Mouse (Mus musculus): Measurements from ENCODE around the gene Erich6b. TPM values are rescaled to one million over a fixed set of nuclear protein-coding genes. Genes with fewer than 3 reads are reported as not detected.

Erich6b gene
- polyA plus RNA-seq, 1 experiment from 2014 or later = 0.25 TPM

- no peak overlapping the region for H3K4me2 ChIP-seq (replicated peaks; ENCODE audit: low read depth, low read length)
- H3K9me3 ChIP-seq (ENCODE audit: low read length) = 0 out of 2 replicates have a peak, but pooled peaks cover 3% of the 10 kb centered on the region
- peaks cover 7% of the 10 kb centered on the region for H3K4me1 ChIP-seq (ENCODE audit: insufficient read depth, low read length)
- H3K36me3 ChIP-seq (ENCODE audit: insufficient read depth, low read length) = no peaks in the 10 kb centered on the region
- H3K27ac ChIP-seq (ENCODE audit: low read length) = no peak overlapping the region
- peak; percentile 55; the same call in 1 of the 2 replicates for ATAC-seq (ENCODE audit: low FRiP score, low TSS enrichment)
- H3K27me3 ChIP-seq (ENCODE audit: insufficient read depth, low read length) = no peaks in the 10 kb centered on the region
- no peak overlapping the region for H3K4me3 ChIP-seq (ENCODE audit: low read length)
- 80% methylated on average over 6 of the region's 6 CpGs for WGBS
- no peak overlapping the region for H3K9ac ChIP-seq (replicated peaks; ENCODE audit: low read length)
These were observed 690 bp upstream of the Erich6b start for GRCm38 (mm10) chr14:75641369-75641768.

GRCm38 (mm10) chr14:75645461-75645860 is 3.4 kb downstream of the Erich6b start:
- Histone ChIP-seq H3K9me3 (ENCODE audit: low read length) (0 out of 2 replicates have a peak, but pooled peaks cover 3% of the 10 kb centered on the region), H3K27me3 (ENCODE audit: insufficient read depth, low read length) (no peaks in the 10 kb centered on the region), H3K27ac (ENCODE audit: low read length) (no peak overlapping the region), H3K4me2 (replicated peaks; ENCODE audit: low read depth, low read length) (no peak overlapping the region), H3K36me3 (ENCODE audit: insufficient read depth, low read length) (no peaks in the 10 kb centered on the region), H3K4me1 (ENCODE audit: insufficient read depth, low read length) (peaks cover 11% of the 10 kb centered on the region), H3K4me3 (ENCODE audit: low read length) (no peak overlapping the region), H3K9ac (replicated peaks; ENCODE audit: low read length) (no peak overlapping the region)
- no peak for ATAC-seq (ENCODE audit: low FRiP score, low TSS enrichment)
- WGBS = 87% methylated on average over 7 of the region's 7 CpGs

GRCm38 (mm10) chr14:75646060-75646459 is 4.0 kb downstream of the Erich6b start:
- 0 out of 2 replicates have a peak, but pooled peaks cover 3% of the 10 kb centered on the region for H3K9me3 ChIP-seq (ENCODE audit: low read length)
- no peak overlapping the region for H3K4me3 ChIP-seq (ENCODE audit: low read length)
- H3K27me3 ChIP-seq (ENCODE audit: insufficient read depth, low read length) = no peaks in the 10 kb centered on the region
- no peak overlapping the region for H3K9ac ChIP-seq (replicated peaks; ENCODE audit: low read length)
- peaks cover 11% of the 10 kb centered on the region for H3K4me1 ChIP-seq (ENCODE audit: insufficient read depth, low read length)
- ATAC-seq (ENCODE audit: low FRiP score, low TSS enrichment) = 0 out of 2 replicates have a peak, but pooled peaks have one; percentile 49
- WGBS = 36% methylated on average over 9 of the region's 9 CpGs
- H3K4me2 ChIP-seq (replicated peaks; ENCODE audit: low read depth, low read length) = peak overlapping the region; percentile 27; the same call in 1 of the 2 replicates
- H3K36me3 ChIP-seq (ENCODE audit: insufficient read depth, low read length) = no peaks in the 10 kb centered on the region
- H3K27ac ChIP-seq (ENCODE audit: low read length) = no peak overlapping the region

- H3K9me3 ChIP-seq (ENCODE audit: low read length) = 0 out of 2 replicates have a peak, but pooled peaks cover 3% of the 10 kb centered on the region
- no peaks in the 10 kb centered on the region for H3K27me3 ChIP-seq (ENCODE audit: insufficient read depth, low read length)
- WGBS = 72% methylated on average over 20 of the region's 20 CpGs
- no peak overlapping the region for H3K4me2 ChIP-seq (replicated peaks; ENCODE audit: low read depth, low read length)
- no peak overlapping the region for H3K9ac ChIP-seq (replicated peaks; ENCODE audit: low read length)
- peaks cover 11% of the 10 kb centered on the region for H3K4me1 ChIP-seq (ENCODE audit: insufficient read depth, low read length)
- no peak overlapping the region for H3K4me3 ChIP-seq (ENCODE audit: low read length)
- ATAC-seq (ENCODE audit: low FRiP score, low TSS enrichment) = no peak
- no peaks in the 10 kb centered on the region for H3K36me3 ChIP-seq (ENCODE audit: insufficient read depth, low read length)
- H3K27ac ChIP-seq (ENCODE audit: low read length) = no peak overlapping the region
These were observed 5.1 kb downstream of the Erich6b start for GRCm38 (mm10) chr14:75646968-75647829.

GRCm38 (mm10) chr14:75660936-75661335 is 18.9 kb downstream of the Erich6b start:
- Histone ChIP-seq H3K4me1 (ENCODE audit: insufficient read depth, low read length) (peaks cover 6% of the 10 kb centered on the region; the same call in 1 of the 2 replicates), H3K4me2 (replicated peaks; ENCODE audit: low read depth, low read length) (no peak overlapping the region), H3K27me3 (ENCODE audit: insufficient read depth, low read length) (no peaks in the 10 kb centered on the region), H3K9me3 (ENCODE audit: low read length) (no peaks in the 10 kb centered on the region), H3K36me3 (ENCODE audit: insufficient read depth, low read length) (no peaks in the 10 kb centered on the region), H3K4me3 (ENCODE audit: low read length) (no peak overlapping the region), H3K27ac (ENCODE audit: low read length) (no peak overlapping the region), H3K9ac (replicated peaks; ENCODE audit: low read length) (no peak overlapping the region)
- no peak for ATAC-seq (ENCODE audit: low FRiP score, low TSS enrichment)
- 77% methylated on average over 6 of the region's 6 CpGs for WGBS

- Histone ChIP-seq H3K36me3 (ENCODE audit: insufficient read depth, low read length) (no peaks in the 10 kb centered on the region), H3K9ac (replicated peaks; ENCODE audit: low read length) (no peak overlapping the region), H3K4me1 (ENCODE audit: insufficient read depth, low read length) (peaks cover 6% of the 10 kb centered on the region; the same call in 1 of the 2 replicates), H3K4me2 (replicated peaks; ENCODE audit: low read depth, low read length) (no peak overlapping the region), H3K27ac (ENCODE audit: low read length) (no peak overlapping the region), H3K4me3 (ENCODE audit: low read length) (no peak overlapping the region), H3K9me3 (ENCODE audit: low read length) (no peaks in the 10 kb centered on the region), H3K27me3 (ENCODE audit: insufficient read depth, low read length) (no peaks in the 10 kb centered on the region)
- ATAC-seq (ENCODE audit: low FRiP score, low TSS enrichment) = no peak
- WGBS = 49% methylated on average over 8 of the region's 8 CpGs
These were observed 19.5 kb downstream of the Erich6b start for GRCm38 (mm10) chr14:75661548-75661947.

- no peaks in the 10 kb centered on the region for H3K27me3 ChIP-seq (ENCODE audit: insufficient read depth, low read length)
- H3K4me2 ChIP-seq (replicated peaks; ENCODE audit: low read depth, low read length) = no peak overlapping the region
- no peak overlapping the region for H3K9ac ChIP-seq (replicated peaks; ENCODE audit: low read length)
- peak; percentile 69 for ATAC-seq (ENCODE audit: low FRiP score, low TSS enrichment)
- H3K9me3 ChIP-seq (ENCODE audit: low read length) = no peaks in the 10 kb centered on the region; the same call in 1 of the 2 replicates
- peak overlapping the region; percentile 27 for H3K27ac ChIP-seq (ENCODE audit: low read length)
- H3K36me3 ChIP-seq (ENCODE audit: insufficient read depth, low read length) = no peaks in the 10 kb centered on the region
- H3K4me1 ChIP-seq (ENCODE audit: insufficient read depth, low read length) = peaks cover 6% of the 10 kb centered on the region; the same call in 1 of the 2 replicates
- H3K4me3 ChIP-seq (ENCODE audit: low read length) = no peak overlapping the region
- WGBS = 23% methylated on average over 2 of the region's 2 CpGs
These were observed 23.5 kb downstream of the Erich6b start for GRCm38 (mm10) chr14:75665430-75666180.

- peaks cover 6% of the 10 kb centered on the region; the same call in 1 of the 2 replicates for H3K4me1 ChIP-seq (ENCODE audit: insufficient read depth, low read length)
- no peak overlapping the region for H3K4me3 ChIP-seq (ENCODE audit: low read length)
- H3K9ac ChIP-seq (replicated peaks; ENCODE audit: low read length) = no peak overlapping the region
- H3K27me3 ChIP-seq (ENCODE audit: insufficient read depth, low read length) = no peaks in the 10 kb centered on the region
- H3K9me3 ChIP-seq (ENCODE audit: low read length) = no peaks in the 10 kb centered on the region; the same call in 1 of the 2 replicates
- no peaks in the 10 kb centered on the region for H3K36me3 ChIP-seq (ENCODE audit: insufficient read depth, low read length)
- peak; percentile 49; the same call in 1 of the 2 replicates for ATAC-seq (ENCODE audit: low FRiP score, low TSS enrichment)
- no peak overlapping the region for H3K4me2 ChIP-seq (replicated peaks; ENCODE audit: low read depth, low read length)
- H3K27ac ChIP-seq (ENCODE audit: low read length) = peak overlapping the region; percentile 82; the same call in 1 of the 2 replicates
- 52% methylated on average over 1 of the region's 1 CpGs for WGBS
These were observed 27.1 kb downstream of the Erich6b start for GRCm38 (mm10) chr14:75669085-75669645.

GRCm38 (mm10) chr14:75676316-75676715 is 34.3 kb downstream of the Erich6b start:
- no peak overlapping the region for H3K9ac ChIP-seq (replicated peaks; ENCODE audit: low read length)
- no peak for ATAC-seq (ENCODE audit: low FRiP score, low TSS enrichment)
- H3K9me3 ChIP-seq (ENCODE audit: low read length) = no peaks in the 10 kb centered on the region
- H3K27me3 ChIP-seq (ENCODE audit: insufficient read depth, low read length) = no peaks in the 10 kb centered on the region
- no peaks in the 10 kb centered on the region for H3K36me3 ChIP-seq (ENCODE audit: insufficient read depth, low read length)
- no peak overlapping the region for H3K27ac ChIP-seq (ENCODE audit: low read length)
- H3K4me2 ChIP-seq (replicated peaks; ENCODE audit: low read depth, low read length) = no peak overlapping the region
- no peaks in the 10 kb centered on the region for H3K4me1 ChIP-seq (ENCODE audit: insufficient read depth, low read length)
- no peak overlapping the region for H3K4me3 ChIP-seq (ENCODE audit: low read length)
- WGBS = 47% methylated on average over 6 of the region's 6 CpGs
